Mouse (Mus musculus): ENCODE results near the gene Rab39.

Gene Rab39

DNA sequence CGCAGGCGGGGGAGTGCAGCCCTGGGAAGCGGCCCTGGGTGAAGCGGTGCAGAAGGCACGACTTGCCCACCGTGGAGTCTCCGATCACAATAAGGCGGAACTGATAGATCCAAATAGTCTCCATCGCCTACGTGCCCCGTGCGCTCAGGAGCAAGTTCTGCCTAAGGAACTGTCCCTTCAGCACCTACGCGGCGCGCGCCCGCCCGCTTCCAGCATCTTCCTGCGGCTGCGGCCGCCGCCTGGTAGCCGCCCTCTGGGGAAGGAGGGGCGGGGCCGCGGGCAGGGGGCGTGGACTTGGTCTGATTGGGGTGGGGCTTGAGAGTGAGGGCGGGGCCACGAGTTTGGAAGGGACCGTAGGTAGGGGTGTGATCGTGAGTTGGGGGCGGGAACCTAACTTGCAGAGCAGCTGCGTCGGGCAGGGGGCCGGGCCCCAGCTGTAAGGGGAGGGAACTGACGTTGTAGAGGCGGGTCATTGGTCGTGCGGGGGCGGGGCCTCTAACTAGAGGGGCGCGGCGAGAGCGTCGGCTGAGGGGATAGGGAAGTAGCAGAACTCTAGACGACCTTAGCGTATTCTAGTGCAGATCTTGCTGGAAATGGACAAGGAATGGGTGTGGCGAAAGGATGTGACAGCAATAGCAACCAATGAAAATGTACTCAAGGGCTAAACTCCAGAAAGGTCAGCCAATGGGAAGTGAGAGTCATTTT is at the start of gene Rab39:
Gene Rab39, minus strand, starts transcription at position 241 of the 705 bp plus-strand sequence.
- peak; percentile 93 for DNase-seq

GRCm38 (mm10) chr9:53754801-53755200 is 48.8 kb upstream of the Rab39 start:
- no peak for DNase-seq

DNA sequence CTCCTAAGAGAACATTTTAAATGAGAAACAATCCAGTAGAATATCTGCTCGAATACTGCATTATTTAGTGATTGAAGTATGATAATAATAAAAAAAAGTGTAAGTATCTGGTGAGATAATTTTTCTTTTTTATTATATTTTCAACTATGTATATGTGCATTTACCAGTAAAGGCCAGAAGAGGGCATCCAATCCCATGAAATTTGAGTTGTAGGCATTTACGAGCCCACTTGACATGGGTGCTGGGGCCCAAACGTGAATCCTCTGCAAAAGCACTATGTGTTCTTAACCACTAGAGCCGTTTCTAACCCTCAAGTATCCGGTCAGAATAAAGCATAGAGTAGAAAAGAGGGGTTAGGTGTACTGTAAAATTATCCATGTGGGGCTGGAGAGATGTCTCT is 44.9 kb upstream of the Rab39 start:
- DNase-seq: peak; percentile 10

- DNase-seq: no peak
Observed at GRCm38 (mm10) chr9:53750411-53750810, 44.4 kb upstream of the Rab39 start.

GRCm38 (mm10) chr9:53740829-53741404 is 34.9 kb upstream of the Rab39 start:
- DNase-seq: no peak

GRCm38 (mm10) chr9:53705491-53705991 is 491 bp downstream of the Rab39 start:
- DNase-seq: peak; percentile 65

DNA sequence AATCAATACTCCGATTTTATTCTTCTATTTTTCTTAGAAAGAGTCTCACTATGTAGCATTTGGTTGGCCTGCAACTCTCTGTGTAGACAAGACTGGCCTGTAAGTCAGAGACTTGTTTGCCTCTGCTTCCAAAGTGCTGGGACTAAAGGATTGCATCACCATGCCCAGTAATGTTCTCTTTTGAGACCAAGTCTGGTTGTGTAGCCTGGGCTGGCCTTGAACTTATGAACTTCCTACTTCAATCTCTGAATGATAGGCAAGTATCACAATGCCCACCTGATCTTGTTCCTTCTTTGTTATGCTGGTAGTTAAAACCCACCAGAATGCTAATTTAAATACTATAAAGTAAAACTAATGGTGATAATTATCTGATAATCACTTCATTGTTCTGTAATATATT is 3.0 kb downstream of the Rab39 start:
- DNase-seq: no peak

DNA sequence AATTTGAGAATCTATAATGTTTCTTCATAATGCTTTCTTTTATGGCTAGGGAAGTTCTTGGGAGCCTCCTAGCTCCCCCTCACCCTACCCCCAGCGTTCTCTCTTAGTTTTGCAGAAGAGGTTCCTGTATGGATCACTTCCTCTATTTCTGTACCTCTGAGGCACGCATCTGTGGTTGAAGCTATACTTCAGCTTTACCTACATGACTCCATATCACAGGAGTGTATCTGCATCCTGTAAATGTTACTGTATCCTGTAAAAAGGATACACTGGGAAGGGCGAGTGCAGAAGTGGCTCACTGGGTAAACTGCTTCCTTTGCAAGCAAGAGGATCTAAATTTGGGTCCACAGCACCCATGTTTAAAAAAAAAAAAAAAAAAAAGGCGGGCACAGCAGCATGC is 5.5 kb downstream of the Rab39 start:
- no peak for DNase-seq

GRCm38 (mm10) chr9:53695846-53696245 is 10.2 kb downstream of the Rab39 start:
- no peak for DNase-seq

- DNase-seq: no peak
Observed at GRCm38 (mm10) chr9:53693718-53694117, 12.3 kb downstream of the Rab39 start.

GRCm38 (mm10) chr9:53691745-53692670 is 14.0 kb downstream of the Rab39 start:
- DNase-seq: no peak

GRCm38 (mm10) chr9:53680851-53681250 is 25.2 kb downstream of the Rab39 start:
- no peak for DNase-seq

GRCm38 (mm10) chr9:53676921-53677320 is 29.1 kb downstream of the Rab39 start:
- DNase-seq: no peak

GRCm38 (mm10) chr9:53673571-53673970 is 32.5 kb downstream of the Rab39 start:
- DNase-seq: peak; percentile 75

- DNase-seq: peak; percentile 61
Observed at GRCm38 (mm10) chr9:53669680-53670219, 36.3 kb downstream of the Rab39 start, which contains the start of gene Cul5. TSS of gene Cul5 (minus strand) at chr9:53670014.

GRCm38 (mm10) chr9:53667020-53667669 is 38.9 kb downstream of the Rab39 start:
- peak; percentile 94 for DNase-seq

- DNase-seq: no peak
Observed at GRCm38 (mm10) chr9:53666665-53667019, 39.4 kb downstream of the Rab39 start.

DNA sequence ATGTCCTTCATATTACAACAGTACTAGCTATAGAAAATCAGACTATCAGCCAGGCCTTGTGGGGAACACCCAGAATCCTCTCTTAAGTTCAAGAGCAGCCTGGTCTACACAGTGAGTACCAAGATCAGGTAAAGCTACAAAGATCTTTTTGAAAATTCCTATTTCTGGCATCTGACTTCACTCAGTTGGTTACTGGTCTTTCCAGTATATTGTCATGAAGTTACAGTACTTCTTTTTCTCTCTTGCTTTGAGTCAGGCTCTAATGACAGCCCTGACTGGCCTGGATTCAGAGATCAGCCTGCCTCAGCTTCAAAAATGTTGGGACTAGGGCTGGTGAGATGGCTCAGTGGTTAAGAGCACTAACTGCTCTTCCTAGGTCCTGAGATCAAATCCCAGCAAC is 40.6 kb downstream of the Rab39 start:
- DNase-seq: no peak

- DNase-seq: no peak
Observed at GRCm38 (mm10) chr9:53664819-53665218, 41.2 kb downstream of the Rab39 start.

- no peak for DNase-seq
Observed at GRCm38 (mm10) chr9:53634796-53635195, 71.2 kb downstream of the Rab39 start.
